Mouse (Mus musculus) MEL (cell line): ENCODE data around the gene Mrps27.

Experiments
- CTCF ChIP-seq, 3 experiments: IDR thresholded peaks in 2 of 3; conservative IDR thresholded peaks in 1 of 3; 2 replicates each; pipeline ENCODE4 v1.5.1; 2011 to 2012; ENCODE audit warnings: low read length in 3 of 3, low read depth in 2 of 3, mild to moderate bottlenecking in 2 of 3, improper control_type of control experiment in 1 of 3, inconsistent platforms in 1 of 3, mixed read lengths in 1 of 3, moderate library complexity in 1 of 3; ENCODE audit not compliant: control insufficient read depth in 1 of 3, insufficient read depth in 1 of 3, poor library complexity in 1 of 3, severe bottlenecking in 1 of 3
- MXI1 ChIP-seq: IDR thresholded peaks from 2 replicates; pipeline ENCODE4 v1.6.1; 2011; ENCODE audit warnings: mild to moderate bottlenecking, low read depth, low read length, improper control_type of control experiment
- NELFE ChIP-seq: IDR thresholded peaks from 2 replicates; pipeline ENCODE4 v1.6.1; 2011; ENCODE audit warnings: low read depth, low read length, improper control_type of control experiment
- ZMIZ1 ChIP-seq: IDR thresholded peaks from 2 replicates; pipeline ENCODE4 v1.6.1; 2012; ENCODE audit warnings: low read depth, mild to moderate bottlenecking, inconsistent platforms, low read length, improper control_type of control experiment, moderate library complexity

- TF ChIP-seq MXI1 = no peak
- TF ChIP-seq NELFE = no peak
- TF ChIP-seq CTCF (IDR thresholded peaks at IDR 0.05 in 2 of 3, conservative IDR thresholded peaks at IDR 0.05 in 1 of 3; ENCODE audit: control insufficient read depth in 1 of 3, insufficient read depth in 1 of 3, low read depth in 2 of 3, low read length in 3 of 3, poor library complexity in 1 of 3, severe bottlenecking in 1 of 3) = no peak
- TF ChIP-seq ZMIZ1 = no peak
These were observed 36.2 kb upstream of the Mrps27 start for GRCm38 (mm10) chr13:99308393-99308792.
